Mouse (Mus musculus) liver, adult 2 months (tissue): Measurements from ENCODE around the gene Aurkaip1. TPM values are rescaled to one million over a fixed set of nuclear protein-coding genes. Genes with fewer than 3 reads are reported as not detected.

Source experiments
- DNase-seq: peaks from one replicate; pipeline ENCODE4 v3.0.0-alpha.2; 2011; ENCODE audit warnings: low read depth, low spot score; ENCODE audit errors: extremely low read depth
- H3K27ac ChIP-seq: fragments of 200-500 bp; replicated peaks from 2 replicates; pipeline ENCODE4 v1.5.1; 2012; ENCODE audit warnings: low read depth, mild to moderate bottlenecking, control low read depth, inconsistent platforms, low read length; ENCODE audit not compliant: insufficient read depth
- H3K27me3 ChIP-seq: fragments of 200-500 bp; 2 replicates; pipeline ENCODE4 v1.6.1; 2012; ENCODE audit warnings: mild to moderate bottlenecking, moderate library complexity, low read length, inconsistent platforms; ENCODE audit not compliant: control insufficient read depth, insufficient read depth
- H3K36me3 ChIP-seq: fragments of 200-500 bp; 2 replicates; pipeline ENCODE4 v1.6.1; 2012; ENCODE audit warnings: low read length, inconsistent platforms; ENCODE audit not compliant: control insufficient read depth, insufficient read depth
- H3K4me1 ChIP-seq: fragments of 200-500 bp; 2 replicates; pipeline ENCODE4 v1.6.1; 2011; ENCODE audit warnings: low read length; ENCODE audit not compliant: control insufficient read depth, insufficient read depth
- H3K4me3 ChIP-seq: fragments of 200-500 bp; 2 replicates; pipeline ENCODE4 v1.5.1; 2011; ENCODE audit warnings: low read depth, mild to moderate bottlenecking, control low read depth, low read length, moderate library complexity; ENCODE audit not compliant: insufficient read depth
- H3K79me2 ChIP-seq: fragments of 200-500 bp; 2 replicates; pipeline ENCODE4 v1.6.1; 2012; ENCODE audit warnings: inconsistent platforms, mild to moderate bottlenecking, low read length, moderate library complexity; ENCODE audit not compliant: control insufficient read depth, insufficient read depth
- H3K9ac ChIP-seq: fragments of 200-500 bp; 2 replicates; pipeline ENCODE4 v1.6.1; 2012; ENCODE audit warnings: low read depth, mild to moderate bottlenecking, control low read depth, inconsistent platforms, low read length
- CTCF ChIP-seq: fragments of 200-500 bp; IDR thresholded peaks from 2 replicates; pipeline ENCODE4 v1.5.1; 2011; ENCODE audit warnings: low read depth, low read length, control low read depth
- POLR2A ChIP-seq: fragments of 200-500 bp; IDR thresholded peaks from 2 replicates; pipeline ENCODE4 v1.6.1; 2011; ENCODE audit warnings: low read length, control low read depth; ENCODE audit not compliant: insufficient read depth; ENCODE audit errors: extremely low read depth
- WGBS: fragments of 180-500 bp; shearing (Covaris S2); methylation state at CpG from one replicate; pipeline ENCODE4 v1.1.7; 2018; 5-methylcytosine and 5-hydroxymethylcytosine counted together
- polyA plus RNA-seq: library from polyadenylated mRNA; depleted of rRNA; stranded (reverse); fragments of >200 nt; gene quantifications from 2 replicates; pipeline ENCODE4 v1.2.3, GENCODE M21; 2012
- total RNA-seq: library from RNA; depleted of rRNA; stranded (reverse); fragments of >200 nt; gene quantifications from 2 replicates; pipeline ENCODE4 v1.2.3, GENCODE M21; 2014

Gene Aurkaip1
- total and polyA plus RNA-seq, 2 experiments, result 151 to 154 TPM

- Histone ChIP-seq H3K27me3 (no peaks in the 10 kb centered on the region), H3K4me1 (peaks cover 7% of the 10 kb centered on the region), H3K4me3 (peak overlapping the region; percentile 52), H3K36me3 (no peaks in the 10 kb centered on the region), H3K79me2 (no peaks in the 10 kb centered on the region), H3K9ac (peak overlapping the region; percentile 59), H3K27ac (peak overlapping the region; percentile 5)
- WGBS, result 33% methylated on average over 8 of the region's 8 CpGs
- DNase-seq, result no peak
- TF ChIP-seq POLR2A (no peak), CTCF (no peak)
Observed at GRCm38 (mm10) chr4:155840076-155841002, 9.3 kb downstream of the Aurkaip1 start.

DNA sequence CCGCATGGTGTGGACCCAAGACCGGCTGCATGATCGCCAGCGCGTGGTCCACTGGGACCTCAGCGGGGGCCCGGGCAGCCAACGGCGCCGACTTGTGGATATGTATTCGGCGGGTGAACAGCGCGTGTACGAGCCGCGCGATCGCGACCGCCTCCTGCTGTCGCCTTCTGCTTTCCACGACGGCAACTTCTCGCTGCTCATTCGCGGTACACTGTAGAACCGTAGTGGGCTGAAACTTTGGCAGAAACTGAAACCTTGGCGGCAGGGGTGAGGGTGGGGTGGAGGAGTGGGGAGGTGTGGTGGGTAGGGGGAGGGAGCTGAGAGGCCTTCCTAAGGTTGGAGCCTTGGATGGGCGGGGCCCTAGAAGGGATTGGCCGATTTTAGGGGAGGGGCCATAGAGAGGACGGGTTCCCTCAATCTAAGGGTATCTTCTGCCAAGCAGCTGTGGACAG lies 10.0 kb downstream of the Aurkaip1 start:
- 1% methylated on average over 32 of the region's 32 CpGs for WGBS
- Histone ChIP-seq H3K27me3 (no peaks in the 10 kb centered on the region), H3K27ac (no peak overlapping the region), H3K79me2 (no peaks in the 10 kb centered on the region), H3K36me3 (no peaks in the 10 kb centered on the region), H3K4me3 (peak overlapping the region; percentile 50), H3K9ac (peak overlapping the region; percentile 59), H3K4me1 (peaks cover 7% of the 10 kb centered on the region)
- DNase-seq, result peak; percentile 69
- TF ChIP-seq POLR2A, result no peak
- peak; percentile 48 for TF ChIP-seq CTCF

DNA sequence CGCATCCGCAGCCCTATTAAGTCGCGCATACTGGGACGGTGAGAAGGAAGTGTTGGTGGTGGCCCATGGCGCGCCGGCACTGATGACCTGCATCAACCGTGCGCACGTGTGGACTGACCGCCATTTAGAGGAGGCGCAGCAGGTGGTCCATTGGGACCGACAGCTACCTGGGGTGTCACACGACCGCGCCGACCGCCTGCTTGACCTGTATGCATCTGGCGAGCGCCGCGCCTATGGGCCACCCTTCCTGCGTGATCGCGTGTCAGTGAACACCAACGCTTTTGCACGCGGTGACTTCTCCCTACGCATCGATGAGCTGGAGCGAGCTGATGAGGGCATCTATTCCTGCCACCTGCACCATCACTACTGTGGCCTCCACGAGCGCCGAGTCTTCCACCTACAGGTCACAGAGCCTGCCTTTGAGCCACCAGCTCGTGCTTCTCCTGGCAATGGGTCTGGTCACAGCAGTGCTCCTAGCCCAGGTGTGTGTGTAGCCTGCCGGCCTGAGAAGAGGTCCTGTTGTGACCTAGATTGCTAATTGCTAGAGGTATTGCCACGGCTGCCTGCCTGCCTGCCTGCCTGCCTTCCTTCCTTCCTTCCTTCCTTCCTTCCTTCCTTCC lies 10.7 kb downstream of the Aurkaip1 start:
- Histone ChIP-seq H3K27me3 (no peaks in the 10 kb centered on the region), H3K27ac (no peak overlapping the region), H3K9ac (no peak overlapping the region), H3K4me3 (no peak overlapping the region), H3K4me1 (peaks cover 10% of the 10 kb centered on the region), H3K79me2 (no peaks in the 10 kb centered on the region), H3K36me3 (no peaks in the 10 kb centered on the region)
- DNase-seq, result no peak
- TF ChIP-seq CTCF (no peak), POLR2A (no peak)
- 49% methylated on average over 38 of the region's 38 CpGs for WGBS

GRCm38 (mm10) chr4:155843231-155843630 lies 12.2 kb downstream of the Aurkaip1 start:
- no peak overlapping the region for H3K9ac ChIP-seq
- 42% methylated on average over 5 of the region's 5 CpGs for WGBS

DNA sequence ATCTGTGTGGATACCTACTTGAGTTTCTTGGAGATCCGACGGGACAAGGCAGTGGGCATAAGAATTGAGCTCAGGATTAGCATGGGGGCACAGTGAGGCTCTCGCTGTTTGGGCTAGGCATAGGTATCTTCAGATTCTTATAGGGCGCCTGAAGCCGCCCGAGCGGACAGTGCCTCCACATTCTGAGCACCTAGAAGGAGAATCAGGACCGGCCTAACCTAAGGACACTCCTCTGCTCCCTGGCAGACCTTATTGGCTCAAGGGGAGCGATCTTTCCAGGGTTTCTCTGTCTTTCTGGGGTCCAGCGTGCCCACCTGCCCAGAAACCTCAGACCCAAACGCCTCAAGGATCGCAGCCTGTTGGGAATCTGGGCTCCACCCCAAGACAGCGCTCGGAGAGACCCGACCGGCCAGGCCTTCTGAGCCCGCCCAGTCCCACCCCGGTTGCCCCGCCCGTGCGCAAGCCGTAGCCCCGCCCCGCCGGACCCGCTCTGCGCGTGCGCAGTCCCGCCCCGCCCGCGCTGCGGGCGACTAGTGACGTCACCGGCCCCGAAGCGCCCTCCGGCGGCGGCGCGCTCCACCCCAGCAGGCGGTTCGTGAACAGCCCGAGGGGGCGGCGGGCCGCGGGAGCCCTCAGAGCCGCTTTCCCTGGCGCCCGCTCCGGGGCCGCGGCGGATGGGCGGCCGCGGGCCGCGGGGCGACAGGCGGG lies 16.0 kb downstream of the Aurkaip1 start, which contains the start of gene Dvl1:
TSS of gene Dvl1 (plus strand) at position 532 of the 708 bp plus-strand sequence.
- 3% methylated on average over 64 of the region's 65 CpGs for WGBS
- Histone ChIP-seq H3K4me1 (peaks cover 25% of the 10 kb centered on the region), H3K27ac (peak within 1 kb of the TSS; percentile 70), H3K4me3 (peak within 1 kb of the TSS; percentile 91), H3K9ac (peak within 1 kb of the TSS; percentile 92), H3K27me3 (no peaks in the 10 kb centered on the region), H3K36me3 (no peaks in the 10 kb centered on the region), H3K79me2 (peaks cover 39% of the 10 kb centered on the region)
- peak; percentile 68 for DNase-seq
- TF ChIP-seq POLR2A, result peak; percentile 51
- TF ChIP-seq CTCF, result peak; percentile 53; the same call in 1 of the 2 replicates

More at GRCm38 (mm10) chr4:155843231-155843630, 12.2 kb downstream of the Aurkaip1 start:
- Histone ChIP-seq H3K4me1 (peaks cover 10% of the 10 kb centered on the region), H3K27me3 (no peaks in the 10 kb centered on the region), H3K36me3 (no peaks in the 10 kb centered on the region), H3K79me2 (peaks cover 8% of the 10 kb centered on the region; the same call in 1 of the 2 replicates), H3K4me3 (no peak overlapping the region), H3K27ac (no peak overlapping the region)
- no peak for TF ChIP-seq CTCF
- TF ChIP-seq POLR2A, result no peak
- DNase-seq, result no peak
